Mouse (Mus musculus) CH12.LX (cell line): Measurements from ENCODE around the gene Vps35l.

Experiments
- CHD1 ChIP-seq: IDR thresholded peaks from 2 replicates; pipeline ENCODE4 v1.6.1; 2012; ENCODE audit warnings: low read depth, low read length, improper control_type of control experiment, inconsistent platforms
- CTCF ChIP-seq, 2 experiments: IDR thresholded peaks in 1 of 2; conservative IDR thresholded peaks in 1 of 2; 2 replicates each; pipeline ENCODE4 v1.5.1; 2011 to 2012; ENCODE audit warnings: low read depth in 2 of 2, low read length in 2 of 2, improper control_type of control experiment in 1 of 2, inconsistent platforms in 1 of 2, mild to moderate bottlenecking in 1 of 2, moderate library complexity in 1 of 2
- E2F4 ChIP-seq: IDR thresholded peaks from 2 replicates; pipeline ENCODE4 v1.6.1; 2011; ENCODE audit warnings: low read depth, low read length, improper control_type of control experiment; ENCODE audit not compliant: insufficient replicate concordance
- HCFC1 ChIP-seq: IDR thresholded peaks from 2 replicates; pipeline ENCODE4 v1.6.1; 2012; ENCODE audit warnings: low read depth, mild to moderate bottlenecking, inconsistent platforms, low read length, improper control_type of control experiment
- IRF4 ChIP-seq: IDR thresholded peaks from 2 replicates; pipeline ENCODE4 v1.6.1; 2014; ENCODE audit warnings: low read depth, mild to moderate bottlenecking, inconsistent platforms, low read length, improper control_type of control experiment
- JUND ChIP-seq: conservative IDR thresholded peaks from 2 replicates; pipeline ENCODE4 v1.6.1; 2011; ENCODE audit warnings: low read depth, low read length, improper control_type of control experiment
- NELFE ChIP-seq: IDR thresholded peaks from 2 replicates; pipeline ENCODE4 v1.6.1; 2011; ENCODE audit warnings: low read depth, low read length, improper control_type of control experiment
- NRF1 ChIP-seq: IDR thresholded peaks from 2 replicates; pipeline ENCODE4 v1.6.1; 2014; ENCODE audit warnings: low read depth, mild to moderate bottlenecking, inconsistent platforms, low read length, improper control_type of control experiment, moderate library complexity
- RCOR1 ChIP-seq: conservative IDR thresholded peaks from 2 replicates; pipeline ENCODE4 v1.6.1; 2012; ENCODE audit warnings: low read depth, mild to moderate bottlenecking, inconsistent platforms, low read length, improper control_type of control experiment
- SMC3 ChIP-seq: IDR thresholded peaks from 2 replicates; pipeline ENCODE4 v1.6.1; 2011; ENCODE audit warnings: low read depth, low read length, improper control_type of control experiment
- TBP ChIP-seq: conservative IDR thresholded peaks from 2 replicates; pipeline ENCODE4 v1.6.1; 2011; ENCODE audit warnings: low read depth, low read length, improper control_type of control experiment
- TCF12 ChIP-seq: IDR thresholded peaks from 2 replicates; pipeline ENCODE4 v1.6.1; 2014; ENCODE audit warnings: low read depth, mild to moderate bottlenecking, inconsistent platforms, low read length, improper control_type of control experiment
- ZC3H11A ChIP-seq: IDR thresholded peaks from 2 replicates; pipeline ENCODE4 v1.6.1; 2012; ENCODE audit warnings: low read depth, mild to moderate bottlenecking, inconsistent platforms, low read length, improper control_type of control experiment
- ZKSCAN1 ChIP-seq: IDR thresholded peaks from 2 replicates; pipeline ENCODE4 v1.6.1; 2012; ENCODE audit warnings: low read depth, inconsistent platforms, low read length, improper control_type of control experiment, borderline replicate concordance

DNA sequence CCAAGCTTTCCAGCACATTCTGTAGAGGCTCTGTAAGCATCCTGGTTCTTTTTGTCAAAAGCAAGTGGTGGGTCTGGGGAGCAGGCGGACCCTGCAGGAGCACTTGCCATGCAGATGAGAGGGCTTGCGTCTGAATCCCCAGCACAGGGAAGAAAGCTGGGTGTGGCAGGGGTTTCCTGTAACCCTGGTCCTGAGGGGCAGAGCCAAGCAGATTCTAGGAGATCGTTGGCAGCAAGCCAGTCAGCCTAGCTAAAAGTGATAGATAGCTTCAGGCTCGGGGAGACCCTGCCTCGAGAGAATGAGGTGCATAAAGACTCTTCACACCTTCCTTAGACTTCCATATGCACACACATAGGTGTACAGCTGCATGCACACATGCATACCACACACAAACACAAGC is 19.3 kb downstream of the Vps35l start:
- TF ChIP-seq E2F4 (no peak), NELFE (no peak), ZKSCAN1 (no peak), NRF1 (no peak), TCF12 (no peak), CTCF (conservative IDR thresholded peaks at IDR 0.05 in 1 of 2, IDR thresholded peaks at IDR 0.05 in 1 of 2; ENCODE audit: low read depth in 2 of 2, low read length in 2 of 2) (no peak), SMC3 (no peak), JUND (no peak), RCOR1 (no peak), HCFC1 (no peak), TBP (no peak), ZC3H11A (no peak), CHD1 (no peak), IRF4 (no peak)
